Mouse (Mus musculus): ENCODE data around the gene Rcn1.

Rcn1 gene

GRCm38 (mm10) chr2:105396066-105396465 lies 3.1 kb downstream of the Rcn1 start:
- no peak for DNase-seq (ENCODE audit: low spot score in 2 of 2)

GRCm38 (mm10) chr2:105394375-105394774 lies 4.7 kb downstream of the Rcn1 start:
- DNase-seq (ENCODE audit: low spot score in 2 of 2) = no peak

GRCm38 (mm10) chr2:105392514-105392913 lies 6.6 kb downstream of the Rcn1 start:
- no peak for DNase-seq (ENCODE audit: low spot score in 2 of 2)

- DNase-seq (ENCODE audit: low spot score in 2 of 2) = no peak
These were observed 7.7 kb downstream of the Rcn1 start for GRCm38 (mm10) chr2:105391414-105391784.

- DNase-seq (ENCODE audit: low spot score in 2 of 2) = no peak
These were observed 8.3 kb downstream of the Rcn1 start for GRCm38 (mm10) chr2:105390653-105391413.

- no peak for DNase-seq (ENCODE audit: low spot score in 2 of 2)
These were observed 9.9 kb downstream of the Rcn1 start for GRCm38 (mm10) chr2:105389007-105389890.

GRCm38 (mm10) chr2:105386418-105386817 lies 12.7 kb downstream of the Rcn1 start:
- no peak for DNase-seq (ENCODE audit: low spot score in 2 of 2)

- no peak for DNase-seq (ENCODE audit: low spot score in 2 of 2)
These were observed 14.1 kb downstream of the Rcn1 start for GRCm38 (mm10) chr2:105384998-105385397.

GRCm38 (mm10) chr2:105383063-105383462 lies 16.1 kb downstream of the Rcn1 start:
- no peak for DNase-seq (ENCODE audit: low spot score in 2 of 2)

GRCm38 (mm10) chr2:105380757-105381319 lies 18.3 kb downstream of the Rcn1 start:
- no peak for DNase-seq (ENCODE audit: low spot score in 2 of 2)

GRCm38 (mm10) chr2:105379682-105380081 lies 19.4 kb downstream of the Rcn1 start:
- DNase-seq (ENCODE audit: low spot score in 2 of 2) = no peak

GRCm38 (mm10) chr2:105375705-105376104 lies 23.4 kb downstream of the Rcn1 start:
- no peak for DNase-seq (ENCODE audit: low spot score in 2 of 2)

- DNase-seq (ENCODE audit: low spot score in 2 of 2) = no peak
These were observed 23.9 kb downstream of the Rcn1 start for GRCm38 (mm10) chr2:105375261-105375660.

- no peak for DNase-seq (ENCODE audit: low spot score in 2 of 2)
These were observed 25.5 kb downstream of the Rcn1 start for GRCm38 (mm10) chr2:105373658-105374057.

- no peak for DNase-seq (ENCODE audit: low spot score in 2 of 2)
These were observed 26.4 kb downstream of the Rcn1 start for GRCm38 (mm10) chr2:105372727-105373126.

- DNase-seq (ENCODE audit: low spot score in 2 of 2) = no peak
These were observed 27.0 kb downstream of the Rcn1 start for GRCm38 (mm10) chr2:105372156-105372555.

GRCm38 (mm10) chr2:105370698-105371097 lies 28.4 kb downstream of the Rcn1 start:
- no peak for DNase-seq (ENCODE audit: low spot score in 2 of 2)

GRCm38 (mm10) chr2:105370240-105370639 lies 28.9 kb downstream of the Rcn1 start:
- DNase-seq (ENCODE audit: low spot score in 2 of 2) = no peak

- no peak for DNase-seq (ENCODE audit: low spot score in 2 of 2)
These were observed 31.5 kb downstream of the Rcn1 start for GRCm38 (mm10) chr2:105367623-105368022.

GRCm38 (mm10) chr2:105358040-105358439 lies 41.1 kb downstream of the Rcn1 start:
- DNase-seq (ENCODE audit: low spot score in 2 of 2) = no peak

GRCm38 (mm10) chr2:105356791-105357190 lies 42.3 kb downstream of the Rcn1 start:
- DNase-seq (ENCODE audit: low spot score in 2 of 2) = no peak

- no peak for DNase-seq (ENCODE audit: low spot score in 2 of 2)
These were observed 50.2 kb downstream of the Rcn1 start for GRCm38 (mm10) chr2:105348886-105349285.

GRCm38 (mm10) chr2:105339993-105340392 lies 59.1 kb downstream of the Rcn1 start:
- DNase-seq (ENCODE audit: low spot score in 2 of 2) = no peak
